Mouse (Mus musculus) lung, adult 2 months (tissue): Measurements from ENCODE around the gene Anapc11.
A peak's percentile ranks its signal among the peaks of the same experiment; 100 is the strongest.

Source experiments
- CTCF ChIP-seq: fragments of 200-500 bp; IDR thresholded peaks from 2 replicates; pipeline ENCODE4 v1.5.1; 2011; ENCODE audit warnings: mild to moderate bottlenecking, low read length, control low read depth; ENCODE audit not compliant: insufficient read depth
- POLR2A ChIP-seq: fragments of 200-500 bp; IDR thresholded peaks from 2 replicates; pipeline ENCODE4 v1.6.1; 2011; ENCODE audit warnings: low read depth, mild to moderate bottlenecking, control low read depth, low read length, borderline replicate concordance; ENCODE audit errors: extremely low read depth

DNA sequence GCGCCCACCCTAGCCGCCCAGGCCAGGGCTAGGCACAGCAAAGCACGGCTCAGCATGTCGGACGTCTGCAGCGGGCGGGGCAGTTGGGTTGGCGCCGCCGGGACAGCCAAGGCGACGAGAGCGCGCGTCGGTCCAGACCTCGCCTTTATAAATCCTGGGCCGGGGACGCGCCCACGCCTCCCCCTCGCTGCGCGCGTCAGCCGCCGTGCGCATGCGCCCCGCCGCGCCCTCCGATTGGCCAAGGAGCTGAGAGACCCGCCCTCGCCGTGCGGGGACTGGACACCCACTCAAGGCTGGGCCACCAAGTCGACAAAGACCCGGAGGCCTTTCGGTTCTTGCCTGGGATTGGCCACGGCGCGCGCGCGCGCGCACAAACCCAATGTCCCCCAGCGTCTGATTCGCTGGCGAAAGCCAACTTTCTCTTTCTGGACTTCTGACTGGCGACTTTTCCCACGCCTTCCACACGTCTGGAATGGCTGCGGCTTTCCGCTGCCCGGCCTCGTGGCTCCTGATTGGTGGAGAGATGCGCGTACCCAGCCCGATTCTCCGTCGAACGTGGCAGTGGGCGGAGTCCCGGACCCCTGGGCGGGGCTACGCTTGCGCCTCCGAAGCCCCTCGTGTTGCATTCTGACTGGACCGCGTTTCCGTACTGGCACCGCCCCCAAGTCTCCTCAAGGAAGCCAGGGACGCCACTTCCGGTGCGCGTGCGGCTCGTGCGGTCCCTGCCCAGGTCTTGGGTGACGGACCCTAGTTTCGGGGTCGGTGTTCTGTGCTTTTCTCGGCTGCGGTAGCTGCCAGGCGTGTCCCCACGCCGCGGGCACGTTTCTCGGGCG is 25.3 kb upstream of the Anapc11 start, which contains the start of gene P4hb:
- no peak for TF ChIP-seq CTCF
- TF ChIP-seq POLR2A = peak; percentile 97
